Mouse (Mus musculus) liver, embryonic 14.5 days (tissue): Measurements from ENCODE around the gene Rep15. TPM values are rescaled to one million over a fixed set of nuclear protein-coding genes. Genes with fewer than 3 reads are reported as not detected.

ENCODE experiments used
- ATAC-seq: fragments of 200-750 bp; cut with Nextera tagmentation; 2 replicates; pipeline ENCODE4 v1.8.0; 2017; ENCODE audit warnings: moderate number of reproducible peaks, mild to moderate bottlenecking, moderate library complexity; ENCODE audit not compliant: insufficient read depth
- DNase-seq, 3 experiments: peaks; one replicate each; pipeline ENCODE4 v3.0.0-alpha.2; 2012 to 2013; ENCODE audit warnings: low read depth in 3 of 3, low spot score in 3 of 3
- H3K27ac ChIP-seq: fragments of 300-500 bp; sonication (generic); 2 replicates; pipeline ENCODE4 v1.5.1; 2014; ENCODE audit warnings: moderate library complexity, mild to moderate bottlenecking, control low read depth, inconsistent platforms
- H3K27me3 ChIP-seq: fragments of 300-500 bp; sonication (generic); 2 replicates; pipeline ENCODE4 v1.6.1; 2014; ENCODE audit warnings: mild to moderate bottlenecking, low read length, moderate library complexity; ENCODE audit not compliant: control insufficient read depth, insufficient read depth
- H3K36me3 ChIP-seq: fragments of 300-500 bp; sonication (generic); replicated peaks from 2 replicates; pipeline ENCODE4 v1.6.1; 2014; ENCODE audit warnings: low read depth; ENCODE audit not compliant: control insufficient read depth, insufficient read depth
- H3K4me1 ChIP-seq, 2 experiments: fragments of 200-500 bp in 1 of 2; fragments of 300-500 bp in 1 of 2; sonication (generic) in 1 of 2; replicated peaks; 2 replicates each; pipeline ENCODE4 v1.6.1; 2012 to 2014; ENCODE audit warnings: antibody characterized with exemption in 1 of 2, inconsistent platforms in 1 of 2, low read length in 1 of 2; ENCODE audit not compliant: control insufficient read depth in 2 of 2, insufficient read depth in 2 of 2
- H3K4me2 ChIP-seq: fragments of 300-500 bp; sonication (generic); 2 replicates; pipeline ENCODE4 v1.6.1; 2014; ENCODE audit warnings: low read depth, mild to moderate bottlenecking, control low read depth, moderate library complexity
- H3K4me3 ChIP-seq, 2 experiments: fragments of 200-500 bp in 1 of 2; fragments of 300-500 bp in 1 of 2; sonication (generic) in 1 of 2; 2 replicates each; pipeline ENCODE4 v1.5.1; 2012 to 2014; ENCODE audit warnings: low read depth in 2 of 2, low read length in 2 of 2, mild to moderate bottlenecking in 2 of 2, control low read depth in 1 of 2, inconsistent platforms in 1 of 2, moderate library complexity in 1 of 2; ENCODE audit not compliant: insufficient read depth in 1 of 2
- H3K9ac ChIP-seq: fragments of 300-500 bp; sonication (generic); replicated peaks from 2 replicates; pipeline ENCODE4 v1.6.1; 2014; ENCODE audit warnings: mild to moderate bottlenecking, control low read depth, moderate library complexity
- H3K9me3 ChIP-seq: fragments of 300-500 bp; sonication (generic); 2 replicates; pipeline ENCODE4 v1.6.1; 2016; ENCODE audit warnings: low read length, mixed read lengths; ENCODE audit not compliant: control insufficient read depth
- CTCF ChIP-seq: IDR thresholded peaks from 2 replicates; pipeline ENCODE4 v1.5.1; 2016; ENCODE audit warnings: antibody characterized with exemption, low read depth, control low read depth
- EP300 ChIP-seq: IDR thresholded peaks from 2 replicates; pipeline ENCODE4 v1.6.1; 2016; ENCODE audit warnings: antibody characterized with exemption, low read depth
- WGBS: fragments of 180-500 bp; shearing (Covaris S2); extraction: QIAGEN DNeasy Blood & Tissue Kit; methylation state at CpG from one replicate; pipeline ENCODE4 v1.1.7; 2014; ENCODE audit not compliant: insufficient replicate concordance; 5-methylcytosine and 5-hydroxymethylcytosine counted together
- polyA plus RNA-seq, 2 experiments: library from polyadenylated mRNA; depleted of rRNA in 1 of 2; stranded (reverse) in 1 of 2; unstranded in 1 of 2; fragments of >200 nt; fragmentation: Nextera tagmentation in 1 of 2; extraction: Ambion mirVana in 1 of 2; gene quantifications; 2 replicates each; pipeline versions ENCODE4 v1.2.1 to v1.2.3; 2012 to 2014

Gene Rep15
- polyA plus RNA-seq, 2 experiments, result 0.04 to 0.15 TPM

- no peaks in the 10 kb centered on the region for H3K27me3 ChIP-seq
Observed at GRCm38 (mm10) chr6:147055374-147055977, 23.1 kb downstream of the Rep15 start.

GRCm38 (mm10) chr6:147059326-147059725, 26.9 kb downstream of the Rep15 start:
- WGBS, result 75% methylated on average over 7 of the region's 7 CpGs
- peaks cover 7% of the 10 kb centered on the region for H3K36me3 ChIP-seq
- no peak overlapping the region for H3K4me3 ChIP-seq
- no peaks in the 10 kb centered on the region for H3K9me3 ChIP-seq
- H3K27me3 ChIP-seq, result no peaks in the 10 kb centered on the region
- H3K4me1 ChIP-seq, result no peaks in the 10 kb centered on the region
- no peak overlapping the region for H3K9ac ChIP-seq
- ATAC-seq (no peak), DNase-seq (no peak)
- no peak overlapping the region for H3K27ac ChIP-seq
- TF ChIP-seq EP300 (no peak), CTCF (no peak)
- no peak overlapping the region for H3K4me2 ChIP-seq

More at GRCm38 (mm10) chr6:147055374-147055977, 23.1 kb downstream of the Rep15 start:
- H3K4me3 ChIP-seq, result no peak overlapping the region
- no peaks in the 10 kb centered on the region for H3K9me3 ChIP-seq
- H3K36me3 ChIP-seq, result peaks cover 3% of the 10 kb centered on the region
- no peak overlapping the region for H3K4me2 ChIP-seq
- H3K4me1 ChIP-seq, result no peaks in the 10 kb centered on the region
- WGBS, result 70% methylated on average over 10 of the region's 10 CpGs
- no peak overlapping the region for H3K27ac ChIP-seq
- no peak for DNase-seq
- no peak for TF ChIP-seq CTCF
- TF ChIP-seq EP300, result no peak
- ATAC-seq, result no peak
- H3K9ac ChIP-seq, result no peak overlapping the region

GRCm38 (mm10) chr6:147061630-147062029, 29.2 kb downstream of the Rep15 start:
- Histone ChIP-seq H3K36me3 (peaks cover 7% of the 10 kb centered on the region), H3K27ac (no peak overlapping the region), H3K27me3 (no peaks in the 10 kb centered on the region), H3K4me1 (no peaks in the 10 kb centered on the region), H3K9ac (no peak overlapping the region), H3K9me3 (no peaks in the 10 kb centered on the region), H3K4me2 (no peak overlapping the region), H3K4me3 (no peak overlapping the region)
- ATAC-seq (no peak), DNase-seq (no peak)
- WGBS, result 77% methylated on average over 9 of the region's 9 CpGs
- TF ChIP-seq EP300 (no peak), CTCF (no peak)

GRCm38 (mm10) chr6:147062034-147062433, 29.6 kb downstream of the Rep15 start:
- H3K9me3 ChIP-seq, result no peaks in the 10 kb centered on the region
- H3K9ac ChIP-seq, result no peak overlapping the region
- ATAC-seq (no peak), DNase-seq (no peak)
- TF ChIP-seq EP300 (no peak), CTCF (no peak)
- H3K27ac ChIP-seq, result no peak overlapping the region
- H3K4me1 ChIP-seq, result no peaks in the 10 kb centered on the region
- no peaks in the 10 kb centered on the region for H3K27me3 ChIP-seq
- H3K4me3 ChIP-seq, result no peak overlapping the region
- WGBS, result 75% methylated on average over 7 of the region's 7 CpGs
- no peak overlapping the region for H3K4me2 ChIP-seq
- peaks cover 7% of the 10 kb centered on the region for H3K36me3 ChIP-seq

- no peak overlapping the region for H3K4me3 ChIP-seq
- H3K9ac ChIP-seq, result no peak overlapping the region
- DNase-seq, result no peak
- no peaks in the 10 kb centered on the region for H3K4me1 ChIP-seq
- ATAC-seq, result no peak
- WGBS, result 85% methylated on average over 7 of the region's 7 CpGs
- no peak overlapping the region for H3K4me2 ChIP-seq
- no peaks in the 10 kb centered on the region for H3K9me3 ChIP-seq
- H3K27ac ChIP-seq, result no peak overlapping the region
- TF ChIP-seq CTCF, result no peak
- TF ChIP-seq EP300, result no peak
- H3K36me3 ChIP-seq, result peaks cover 7% of the 10 kb centered on the region
- no peaks in the 10 kb centered on the region for H3K27me3 ChIP-seq
Observed at GRCm38 (mm10) chr6:147062694-147063093, 30.3 kb downstream of the Rep15 start.
